Mouse (Mus musculus): Measurements from ENCODE around the gene Atrn. TPM values are rescaled to one million over a fixed set of nuclear protein-coding genes. Genes with fewer than 3 reads are reported as not detected.

Atrn gene
- polyA plus RNA-seq (2012; ENCODE audit: low replicate concordance): 1.9 and 3.6 TPM in 2 replicates

GRCm38 (mm10) chr2:130905751-130906583 is at the start of gene Atrn, which contains the start of gene 4930402H24Rik:
Gene Atrn (plus strand): TSS chr2:130906495.
Gene 4930402H24Rik (minus strand): TSS chr2:130906406.

GRCm38 (mm10) chr2:131042988-131043387 is 136.7 kb downstream of the Atrn start, which contains the start of gene Gfra4:
Gene Gfra4 (minus strand): TSS chr2:131043088.

GRCm38 (mm10) chr2:131063404-131063864 is 157.1 kb downstream of the Atrn start, which contains the start of gene Adam33:
Gene Adam33 (minus strand): TSS chr2:131063814.

Other genes starting within 250 kb of the Atrn start
- gene Ddrgk1, start 241.8 kb upstream of the Atrn start, polyA plus RNA-seq (2012; ENCODE audit: low replicate concordance): 111 and 170 TPM in 2 replicates
- 4.7 and 10.8 TPM in 2 replicates for gene Itpa, start 238.9 kb upstream of the Atrn start, polyA plus RNA-seq (2012; ENCODE audit: low replicate concordance)
- gene Slc4a11, start 209.0 kb upstream of the Atrn start, polyA plus RNA-seq (2012; ENCODE audit: low replicate concordance): 0.40 and 0.55 TPM in 2 replicates
- 5.3 and 8.8 TPM in 2 replicates for gene 4930402H24Rik, start 89 bp upstream of the Atrn start, polyA plus RNA-seq (2012; ENCODE audit: low replicate concordance)
- 0.84 and 8.2 TPM in 2 replicates for gene Gfra4, start 136.6 kb downstream of the Atrn start, polyA plus RNA-seq (2012; ENCODE audit: low replicate concordance)
- 0.52 TPM in 1 of 2 replicates, not detected in the other for gene Adam33, start 157.3 kb downstream of the Atrn start, polyA plus RNA-seq (2012; ENCODE audit: low replicate concordance)
- gene Siglec1, start 180.3 kb downstream of the Atrn start, polyA plus RNA-seq (2012; ENCODE audit: low replicate concordance): 2.5 and 10.5 TPM in 2 replicates
- 0.67 and 1.5 TPM in 2 replicates for gene Hspa12b, start 220.8 kb downstream of the Atrn start, polyA plus RNA-seq (2012; ENCODE audit: low replicate concordance)
- gene Gm11037, start 227.0 kb downstream of the Atrn start, polyA plus RNA-seq (2012; ENCODE audit: low replicate concordance): not detected in 2 replicates